Mouse (Mus musculus): ENCODE measurements around the gene Ccdc6.

Ccdc6 gene

DNA sequence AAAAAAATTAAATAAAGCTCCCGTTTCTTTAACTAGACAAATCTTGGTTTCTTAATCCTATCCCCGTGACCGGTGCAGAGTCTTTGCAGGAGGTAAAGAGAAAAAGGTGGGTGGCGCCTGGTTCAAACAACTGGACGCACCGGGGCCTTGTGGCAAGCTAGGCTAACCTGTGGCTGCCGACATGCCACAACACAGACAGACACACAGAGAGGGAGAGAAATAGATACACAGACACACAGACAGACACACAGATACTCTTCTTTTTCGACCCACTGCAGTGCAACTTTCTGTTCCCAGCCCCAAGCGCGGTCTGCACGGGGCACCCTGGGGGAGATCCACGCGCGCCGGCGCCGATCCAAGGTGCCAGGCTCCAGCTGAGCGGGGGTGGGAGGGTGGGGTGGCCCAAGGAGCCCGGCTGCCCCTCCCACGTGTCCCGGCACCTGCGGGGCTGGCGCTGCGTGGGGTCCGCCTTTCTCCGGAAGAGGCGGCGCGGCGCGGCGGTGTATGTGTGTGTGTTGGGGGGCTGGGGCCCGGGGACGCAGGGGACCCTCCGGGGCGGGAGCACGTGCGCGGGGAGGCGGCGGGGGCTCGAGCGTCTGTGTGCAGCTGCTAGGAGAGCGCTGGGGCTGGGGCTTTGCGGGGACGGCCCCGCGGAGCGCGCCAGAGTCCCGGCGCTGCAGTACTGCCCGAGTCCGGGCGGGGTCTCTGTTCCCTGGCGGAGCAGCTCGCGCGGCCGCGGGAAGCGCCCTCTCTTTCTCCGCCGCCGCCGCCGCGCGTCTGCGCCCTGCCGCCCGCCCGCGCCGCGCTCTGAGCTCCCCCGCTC, at the start of gene Ccdc6:
Gene Ccdc6, plus strand, starts transcription at position 756 of the 823 bp plus-strand sequence.
- DNase-seq = peak; percentile 81

DNA sequence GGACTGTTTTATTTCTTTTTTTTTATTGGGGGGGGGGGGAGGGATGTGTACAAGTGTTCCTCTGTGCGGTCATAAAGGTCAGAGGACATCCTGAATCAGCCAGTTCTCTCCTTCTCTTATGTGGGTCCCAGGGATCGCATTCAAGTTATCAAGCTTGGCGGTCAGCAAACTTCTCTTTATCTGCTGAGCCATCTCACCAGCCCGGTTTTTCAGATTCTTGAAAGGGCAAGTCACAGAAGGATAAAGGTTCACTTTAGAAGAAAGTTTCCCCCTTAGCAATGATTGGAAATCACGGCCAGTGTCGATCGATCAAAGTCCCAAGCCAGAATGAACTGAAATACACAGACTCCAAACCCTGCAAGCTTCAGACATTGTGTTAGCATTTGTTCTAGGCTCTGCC, 47.1 kb upstream of the Ccdc6 start:
- no peak for DNase-seq

DNA sequence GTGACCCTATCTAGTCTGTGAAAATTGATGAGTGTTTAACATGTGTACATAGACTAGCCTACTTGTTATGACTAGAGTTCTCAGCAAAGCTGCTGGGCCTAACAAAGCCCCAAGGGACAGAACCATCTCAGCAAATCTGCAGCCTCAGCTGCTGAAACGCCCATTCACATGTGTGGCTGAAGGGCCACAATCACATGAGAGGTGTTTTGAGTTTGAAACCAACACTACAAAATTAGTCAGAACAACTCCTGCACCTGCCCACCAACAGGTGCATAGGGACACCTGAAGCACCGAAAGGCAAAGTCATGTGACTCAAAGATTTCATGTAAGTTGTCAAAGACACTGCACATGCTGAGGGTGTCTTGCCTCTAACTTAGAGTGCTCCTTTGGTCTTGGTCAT, 41.6 kb upstream of the Ccdc6 start:
- DNase-seq = no peak

DNA sequence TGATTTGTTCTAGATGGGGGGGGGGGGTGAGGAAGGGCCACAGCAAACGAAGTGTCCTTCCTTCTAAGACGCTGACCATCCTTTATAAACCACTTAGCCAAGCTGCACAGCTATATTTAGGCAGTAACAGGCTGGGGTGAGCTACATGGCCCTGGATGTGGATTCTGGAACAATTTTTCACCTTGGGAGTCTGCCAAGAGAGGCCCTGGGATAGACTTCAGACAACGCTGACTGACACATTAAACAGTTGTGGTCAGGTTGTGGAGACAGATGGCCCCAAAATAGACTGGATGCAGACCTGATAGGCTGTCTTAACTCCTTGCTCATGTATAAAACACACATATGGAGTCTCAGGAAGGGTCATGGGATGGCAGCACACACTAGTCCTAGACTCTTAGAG, 39.9 kb upstream of the Ccdc6 start:
- no peak for DNase-seq

DNA sequence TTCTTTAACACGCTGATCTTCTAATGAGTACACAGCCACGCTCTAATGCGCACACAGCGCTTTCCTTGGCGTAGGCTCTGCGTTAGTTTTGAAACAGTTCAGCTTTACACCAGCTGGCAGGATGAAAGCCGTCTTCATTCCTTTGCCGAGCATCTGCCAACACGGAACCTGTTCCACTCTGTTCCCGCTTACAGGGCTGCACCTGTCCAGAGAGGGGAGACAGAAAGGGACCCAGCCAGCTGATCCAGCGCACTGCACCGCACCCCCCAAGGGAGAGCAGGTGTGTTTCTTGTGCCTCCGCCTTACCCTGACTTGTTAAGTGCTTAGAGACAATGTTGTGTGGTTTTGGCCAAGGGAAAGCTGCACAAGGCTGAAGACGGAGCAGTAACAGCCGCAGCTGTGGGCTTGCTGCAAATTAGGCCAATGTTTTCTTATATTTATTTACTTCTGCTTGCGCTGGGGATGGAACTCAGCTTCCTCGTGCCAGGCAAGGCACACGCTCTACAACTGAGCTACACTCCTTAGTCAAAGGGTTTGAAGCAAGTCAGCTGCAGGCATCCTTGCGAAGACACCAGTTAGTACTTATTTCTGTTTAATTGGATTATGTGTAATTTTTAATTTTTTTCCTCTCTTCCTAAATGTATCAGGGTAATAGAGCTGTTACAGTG, 36.8 kb upstream of the Ccdc6 start:
- DNase-seq = peak; percentile 45

DNA sequence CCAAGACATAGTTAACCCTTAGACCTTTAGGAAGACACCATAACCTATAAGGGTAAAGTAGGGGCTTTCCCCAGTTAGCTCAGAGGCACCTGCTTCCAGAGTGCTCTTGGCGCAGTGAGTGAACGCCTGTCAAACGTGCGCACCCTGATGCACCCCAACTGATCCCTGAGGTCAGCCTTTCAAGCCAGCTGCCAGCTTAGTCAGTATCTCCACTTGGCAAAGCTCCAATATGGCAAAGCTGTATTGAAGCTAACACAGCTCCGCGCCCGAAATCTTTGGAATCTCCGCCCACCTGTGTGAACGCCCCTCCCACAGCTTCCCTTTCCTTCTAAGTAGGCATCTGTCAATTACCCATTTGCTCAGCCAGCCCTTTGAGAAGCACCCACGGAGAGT, 36.2 kb upstream of the Ccdc6 start:
- peak; percentile 57 for DNase-seq

DNA sequence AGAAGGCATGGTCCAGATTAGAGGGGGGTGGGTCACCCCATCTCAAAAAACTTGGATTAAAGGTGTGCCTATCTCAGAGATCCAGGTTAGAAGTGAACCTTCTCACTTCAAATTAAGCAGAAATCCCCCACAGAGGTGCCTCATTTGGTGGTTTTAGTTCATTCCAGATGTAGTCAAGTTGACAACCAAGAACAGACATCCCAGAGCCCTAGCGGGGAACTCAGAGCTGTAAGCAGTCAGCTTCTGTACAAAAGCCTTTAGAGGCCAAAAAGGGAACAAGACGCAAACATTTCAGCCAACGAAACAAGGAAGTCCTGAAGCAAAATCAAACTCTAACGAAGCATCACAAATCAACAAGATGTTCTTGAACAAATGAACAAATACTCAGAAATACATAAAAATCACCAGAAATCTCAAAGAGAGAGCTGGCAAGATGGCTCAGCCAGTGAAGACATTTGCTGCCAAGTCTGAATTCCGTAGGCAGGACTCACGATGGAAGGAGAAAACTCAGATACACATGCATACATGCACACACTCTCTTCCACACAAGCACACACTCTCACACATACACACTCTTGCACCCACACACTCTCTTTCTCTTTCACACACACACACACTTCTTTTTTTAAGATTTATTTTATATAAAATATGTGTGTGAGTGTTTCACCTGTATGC, 32.9 kb upstream of the Ccdc6 start:
- no peak for DNase-seq

DNA sequence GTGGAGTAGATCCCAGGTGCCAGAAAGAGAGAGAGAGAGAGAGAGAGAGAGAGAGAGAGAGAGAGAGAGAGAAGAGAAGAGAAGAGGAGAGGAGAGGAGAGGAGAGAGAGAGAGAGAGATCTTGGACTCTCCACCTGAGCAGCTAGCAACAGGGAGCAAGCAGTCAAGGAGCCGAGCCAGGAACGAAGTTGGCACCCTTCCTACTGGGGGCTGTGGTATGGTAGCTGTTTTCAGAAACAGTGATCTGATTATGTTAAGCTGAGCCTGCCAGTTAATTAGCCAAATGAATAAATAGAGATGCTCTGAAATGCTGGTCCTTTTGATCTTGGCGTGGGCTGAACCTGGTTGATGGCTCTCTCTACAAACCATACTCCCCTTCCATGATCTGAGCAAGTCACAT, 31.7 kb upstream of the Ccdc6 start:
- DNase-seq = no peak

DNA sequence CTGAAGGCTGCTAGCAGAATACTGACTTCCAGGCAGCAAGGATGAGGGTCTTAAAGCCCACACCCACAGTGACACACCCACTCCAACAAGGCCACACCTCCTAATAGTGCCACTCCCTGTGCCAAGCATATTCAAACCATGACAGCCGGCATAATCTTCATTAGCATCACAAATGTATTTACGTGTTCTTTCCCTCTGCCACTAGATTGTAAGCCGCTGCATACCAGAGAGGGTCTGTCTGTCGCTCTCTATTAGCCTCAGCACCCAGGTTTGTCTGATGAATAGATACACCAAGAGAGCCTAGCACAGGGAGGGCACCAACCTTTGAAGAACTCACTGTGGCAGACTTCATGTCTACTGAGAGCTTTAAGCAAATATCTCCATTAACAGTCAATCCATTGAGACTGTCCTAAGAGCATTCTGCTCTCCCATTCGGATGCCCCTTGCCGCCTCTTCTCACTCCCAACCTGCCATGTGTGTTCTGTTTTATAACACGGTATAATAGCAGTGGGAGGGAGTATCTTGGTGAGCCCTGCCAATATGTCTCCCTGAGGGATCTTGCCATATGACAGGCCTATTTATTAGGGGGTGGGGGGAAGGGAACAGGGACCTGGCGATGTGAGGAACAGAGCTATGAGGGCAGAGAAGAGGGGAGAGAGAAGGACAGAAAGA, 30.3 kb upstream of the Ccdc6 start:
- DNase-seq = no peak

DNA sequence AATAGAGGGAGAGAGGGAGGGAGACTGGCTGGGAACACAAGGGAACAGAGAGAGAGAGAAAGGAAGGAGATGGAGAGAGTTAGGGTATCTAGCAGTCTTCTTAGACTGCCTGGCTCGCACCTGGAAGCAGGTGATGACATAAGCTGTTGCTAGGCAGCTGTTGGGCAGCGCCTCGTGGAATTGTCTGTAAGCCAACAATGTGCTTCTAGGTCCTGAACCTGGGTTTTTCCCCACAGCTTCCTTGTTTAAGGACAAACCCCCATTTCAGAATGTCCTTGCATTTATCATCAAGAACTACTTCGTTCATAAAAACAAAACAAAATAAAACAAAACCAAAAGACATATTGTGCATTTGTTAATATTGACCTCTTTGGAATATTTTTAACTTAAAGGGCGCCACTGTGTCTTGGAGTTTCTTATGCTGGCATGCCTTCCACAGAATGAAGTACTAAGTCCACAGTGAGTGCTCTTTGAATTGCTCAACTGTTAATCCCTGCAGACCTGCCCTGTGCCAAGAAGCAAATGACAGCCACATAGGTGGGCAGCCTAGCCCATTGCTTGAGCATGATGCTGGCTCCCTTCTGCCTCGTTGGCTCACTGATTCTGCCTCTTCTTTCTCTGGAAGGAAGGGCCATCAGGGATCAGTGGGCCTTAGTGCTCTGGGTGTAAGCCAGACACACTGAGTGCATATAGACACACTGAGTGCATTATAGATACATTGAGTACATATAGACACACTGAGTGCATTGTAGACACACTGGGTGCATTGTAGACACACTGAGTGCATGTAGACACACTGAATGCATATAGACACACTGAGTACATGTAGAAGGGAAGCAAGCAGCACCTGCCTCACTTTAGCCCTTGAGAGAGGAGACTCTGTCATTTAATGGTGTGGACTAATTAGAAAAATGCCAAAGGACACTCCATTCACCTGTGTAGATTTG, 29.5 kb upstream of the Ccdc6 start:
- DNase-seq = peak; percentile 59

DNA sequence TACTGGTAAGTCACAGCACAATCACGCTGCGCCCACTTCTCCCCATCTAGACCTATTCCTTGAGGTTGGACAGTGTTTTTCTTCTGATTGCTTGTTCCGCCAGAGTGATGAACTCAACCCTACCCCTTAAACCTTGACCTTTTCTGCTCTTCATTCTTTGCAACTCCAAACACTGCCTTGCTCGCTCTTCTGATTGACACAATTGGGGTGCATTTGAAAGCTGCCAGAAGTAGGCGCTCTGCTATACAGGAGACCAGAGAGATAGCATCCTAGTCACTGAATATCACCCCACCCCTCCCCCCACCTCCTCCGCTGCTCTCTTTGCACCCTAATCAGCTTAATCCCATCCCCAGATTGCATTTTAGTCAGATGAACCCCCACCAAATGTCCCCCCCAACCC, 27.6 kb upstream of the Ccdc6 start:
- no peak for DNase-seq

DNA sequence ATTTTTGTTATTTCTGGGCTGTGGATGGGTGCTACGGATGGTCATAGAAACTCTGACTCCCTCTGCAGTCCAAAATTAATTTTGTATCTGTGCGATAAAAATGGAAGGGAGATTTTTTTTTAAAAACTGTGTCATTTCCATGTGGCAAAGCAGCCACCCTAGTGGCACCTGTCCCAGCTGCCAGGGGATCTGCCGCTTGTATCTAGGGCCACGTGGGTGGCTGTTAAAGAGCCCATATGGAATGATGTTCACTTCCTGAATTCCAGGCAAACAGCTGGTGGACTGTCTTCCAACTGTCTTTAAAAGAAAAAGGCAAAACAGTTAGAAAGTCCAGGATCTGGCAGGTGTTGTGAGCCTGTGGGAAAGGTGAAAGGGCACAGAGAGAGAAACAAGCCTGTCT, 25.6 kb upstream of the Ccdc6 start:
- no peak for DNase-seq

DNA sequence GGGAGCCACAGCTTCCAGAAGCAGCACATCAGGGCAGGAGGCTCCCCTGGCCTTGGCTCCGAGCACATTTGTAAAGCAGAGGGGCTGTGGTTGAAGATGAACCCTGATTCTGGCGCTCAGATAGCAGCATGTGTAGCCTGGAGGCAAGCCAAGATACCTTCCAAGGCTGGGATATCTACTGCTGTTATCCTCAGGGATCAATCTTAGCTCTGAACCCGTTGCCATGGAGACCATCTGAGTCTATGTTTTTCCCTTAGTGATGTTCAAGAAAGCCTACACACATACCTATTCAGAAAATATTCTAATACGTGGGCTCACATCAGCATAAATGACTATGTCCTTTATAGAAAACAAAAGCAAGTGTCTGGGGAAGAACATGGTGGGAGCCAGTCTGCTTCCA, 19.5 kb upstream of the Ccdc6 start:
- no peak for DNase-seq

DNA sequence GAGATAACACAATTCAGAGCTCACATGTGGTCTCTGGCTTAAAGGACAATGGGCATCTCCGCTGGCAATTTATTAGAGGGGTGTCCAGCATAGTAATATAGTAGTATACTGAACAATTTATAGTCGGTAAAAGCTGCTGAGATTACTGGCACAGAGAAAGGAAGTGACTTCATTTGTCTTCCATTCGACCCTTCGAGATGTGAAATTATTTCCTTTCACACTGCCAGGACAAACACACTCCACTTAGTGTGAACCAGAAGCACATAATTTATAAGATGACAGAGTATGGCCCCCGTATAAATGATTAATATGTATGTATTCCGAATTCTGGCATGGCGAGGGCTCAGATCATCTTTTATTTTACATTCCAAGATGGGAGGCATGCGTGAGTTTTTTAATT, 16.0 kb upstream of the Ccdc6 start:
- DNase-seq = no peak

DNA sequence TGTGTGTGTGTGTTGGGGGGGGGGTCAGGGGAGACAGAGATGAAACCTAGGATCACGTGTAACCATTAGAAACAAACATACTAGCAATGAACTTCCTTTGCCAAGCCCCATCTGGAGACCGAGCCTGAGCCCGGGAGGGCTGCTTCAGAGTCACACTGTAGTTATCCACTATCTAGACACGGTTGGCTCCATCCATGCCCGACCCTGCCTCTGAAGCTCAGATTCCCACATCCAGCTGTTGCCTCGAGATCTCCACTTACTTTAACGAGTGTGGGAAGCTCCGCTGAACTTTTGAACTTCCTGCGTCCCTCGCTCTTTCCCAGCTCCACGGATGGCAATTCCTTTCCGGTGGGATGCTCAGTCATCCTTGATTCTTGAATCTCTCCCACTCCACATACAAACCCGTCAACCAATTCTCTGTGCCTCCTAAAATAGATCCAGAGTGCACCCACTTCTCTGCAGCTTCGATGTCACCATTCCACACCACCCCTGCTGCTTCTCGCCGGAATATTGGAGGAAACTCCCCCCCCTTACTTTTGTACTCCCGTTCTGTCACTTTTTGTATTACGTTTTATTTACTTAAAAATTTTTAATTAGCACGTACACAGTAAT, 15.3 kb upstream of the Ccdc6 start:
- DNase-seq = no peak

DNA sequence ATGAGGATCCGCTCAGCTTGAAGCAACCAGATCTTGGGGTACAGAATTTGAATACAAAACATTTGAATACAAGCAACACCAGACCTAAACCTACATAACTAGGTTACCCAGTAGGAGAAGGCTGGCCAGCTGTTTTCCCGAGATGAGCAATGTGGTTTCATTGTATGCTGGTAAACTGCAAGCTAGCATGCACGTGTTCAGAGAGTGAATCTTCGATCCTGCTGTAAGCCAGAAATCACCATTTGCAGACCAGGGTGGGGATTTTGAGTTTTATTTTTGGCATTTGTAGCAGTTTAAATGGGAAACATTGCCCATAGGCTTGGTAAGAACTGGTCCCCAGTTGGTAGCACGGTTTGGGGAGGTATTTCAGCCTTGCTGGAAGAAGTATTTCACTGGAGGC, 13.7 kb upstream of the Ccdc6 start:
- DNase-seq = no peak

DNA sequence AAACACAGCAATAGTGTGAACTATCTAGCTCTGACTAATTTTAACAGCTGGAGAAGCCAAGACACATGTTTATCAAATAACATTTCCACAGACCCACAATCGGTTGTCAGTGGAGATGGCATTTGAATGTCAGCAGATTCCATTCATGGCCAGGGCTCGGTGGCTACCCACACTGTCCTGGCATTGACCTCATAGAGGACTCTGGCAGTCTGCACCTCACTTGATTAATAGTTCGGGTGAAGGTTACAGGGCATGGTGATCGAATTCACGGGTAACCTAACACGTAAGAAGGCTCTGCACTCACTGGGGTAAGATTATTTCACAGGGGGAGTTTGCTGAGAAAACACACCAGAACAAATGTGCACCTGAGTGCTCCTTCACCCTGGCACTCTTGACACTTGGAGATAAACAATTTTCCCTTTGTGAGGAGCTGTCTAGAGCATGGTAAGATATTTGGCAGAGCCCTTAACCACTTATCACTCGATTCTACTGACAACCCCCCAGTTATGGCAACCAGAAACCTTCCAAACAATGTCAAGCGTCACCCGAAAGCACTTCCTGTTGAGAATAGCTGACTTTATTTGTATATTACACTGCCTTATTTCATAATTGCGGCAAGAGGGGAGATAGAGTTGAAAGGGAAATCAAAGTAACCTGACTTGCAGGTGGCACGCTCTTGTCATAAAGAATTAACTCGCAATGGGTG, 11.5 kb upstream of the Ccdc6 start:
- DNase-seq = no peak

DNA sequence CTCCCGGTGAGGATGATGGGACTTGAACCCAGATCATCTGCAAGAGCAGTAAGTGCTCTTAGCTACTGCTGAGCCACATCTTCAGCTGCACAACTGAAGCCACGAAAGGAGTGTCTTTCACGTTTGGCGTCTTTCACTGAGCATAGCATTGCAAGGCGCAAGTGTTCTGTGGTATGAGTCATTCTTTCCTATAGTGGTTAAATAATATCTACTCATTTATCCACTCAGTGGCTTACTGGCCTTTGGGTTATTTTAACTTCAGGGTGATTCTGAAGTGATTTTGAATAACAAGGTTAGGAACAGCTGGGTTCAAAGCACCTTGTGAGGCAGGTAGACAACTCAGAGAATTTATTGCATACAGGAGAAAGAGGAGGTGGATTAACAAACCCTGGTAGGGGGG, 8.1 kb upstream of the Ccdc6 start:
- no peak for DNase-seq

DNA sequence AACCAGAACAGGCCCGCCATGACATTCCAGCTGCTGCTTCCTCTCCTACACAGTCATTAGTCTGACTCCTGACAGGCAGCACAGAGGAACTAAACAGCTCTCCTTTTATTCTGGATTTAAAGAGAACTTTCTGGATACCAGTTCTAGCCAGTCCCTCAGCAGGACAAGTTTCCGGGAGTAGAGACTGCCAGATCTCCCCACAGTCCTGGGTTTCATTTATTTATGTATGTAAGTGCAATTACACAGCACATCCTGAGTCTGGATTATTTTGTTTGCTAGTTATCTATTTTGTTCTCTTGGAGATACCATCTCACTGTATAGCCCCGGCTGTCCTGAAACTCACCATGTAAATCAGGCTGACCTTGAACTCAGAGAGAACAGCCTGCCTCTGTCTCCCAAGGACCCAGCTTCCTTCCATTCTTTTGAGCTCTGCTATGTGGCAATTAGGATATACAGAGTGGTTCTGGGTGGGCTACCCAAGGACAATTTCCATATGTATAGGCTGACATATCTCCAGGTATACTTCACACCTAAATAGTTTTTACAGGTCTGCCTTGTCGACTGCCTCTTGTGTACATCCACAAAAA, 5.0 kb upstream of the Ccdc6 start:
- no peak for DNase-seq

DNA sequence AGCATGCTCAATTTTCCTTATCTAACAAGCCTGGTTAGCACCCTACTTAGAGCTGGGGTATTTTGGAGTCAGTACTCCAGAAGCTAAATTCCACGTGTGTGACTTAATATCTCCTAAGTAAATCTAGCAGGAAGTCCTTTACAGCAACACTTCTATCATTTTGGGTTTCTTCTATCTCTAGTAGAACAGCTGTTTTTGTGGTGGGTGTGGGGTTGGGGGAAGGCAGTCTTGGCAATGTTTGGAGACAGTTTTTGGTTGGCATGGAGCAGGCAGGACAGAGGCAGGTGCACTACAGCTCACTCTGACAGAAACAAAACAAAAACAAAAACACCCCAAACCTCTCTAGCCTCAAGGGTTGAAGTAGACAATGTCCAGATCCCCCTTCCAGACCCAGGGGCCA, 3.1 kb upstream of the Ccdc6 start:
- no peak for DNase-seq

DNA sequence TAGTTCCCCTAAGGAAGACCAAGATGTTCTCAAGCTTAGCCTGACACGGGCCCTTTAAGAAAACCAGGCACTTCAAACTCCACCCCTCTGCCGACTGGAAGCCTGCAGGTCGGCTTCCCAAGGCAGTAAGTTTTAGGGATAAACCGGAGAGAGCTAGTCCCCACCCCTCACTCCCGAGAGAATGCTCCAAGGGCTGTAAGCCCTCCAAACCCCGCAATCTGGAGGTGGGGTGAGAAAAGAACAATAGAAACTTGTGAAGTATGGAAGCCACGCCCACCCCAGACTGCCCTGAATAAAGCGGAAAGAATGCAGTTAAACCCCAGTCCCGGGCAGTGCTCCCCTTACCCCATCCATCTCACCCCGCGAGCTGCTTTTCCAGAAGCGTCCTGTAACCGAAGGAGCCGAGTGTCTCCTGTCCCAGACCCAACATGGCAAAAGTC, 1.9 kb upstream of the Ccdc6 start:
- peak; percentile 62 for DNase-seq

Measured in kidney, adult 11 months (tissue).